Mouse (Mus musculus) frontal cortex, postnatal 36 days (tissue): Measurements from ENCODE around the gene Rbpms2.
"Not testable (repeated sequence)": the region's sequence is repeated elsewhere in the genome, so short reads cannot be mapped to it uniquely, and the experiment has no call there.

Experiments used
- DNase-seq, 2 experiments: peaks; one replicate each; pipeline ENCODE4 v3.0.0; 2022; ENCODE audit warnings: low spot score in 2 of 2

Rbpms2 gene

GRCm38 (mm10) chr9:65619311-65619710, 10.1 kb upstream of the Rbpms2 start:
- DNase-seq: no peak

- DNase-seq: no peak
These were observed 8.3 kb upstream of the Rbpms2 start for GRCm38 (mm10) chr9:65621196-65621595.

- no peak for DNase-seq
These were observed 7.8 kb upstream of the Rbpms2 start for GRCm38 (mm10) chr9:65621666-65622065.

- no peak for DNase-seq
These were observed 6.6 kb upstream of the Rbpms2 start for GRCm38 (mm10) chr9:65622826-65623225.

GRCm38 (mm10) chr9:65624266-65624665, 5.2 kb upstream of the Rbpms2 start:
- no peak for DNase-seq

- DNase-seq: no peak
These were observed 551 bp downstream of the Rbpms2 start for GRCm38 (mm10) chr9:65629767-65630630.

- no peak for DNase-seq
These were observed 1.3 kb downstream of the Rbpms2 start for GRCm38 (mm10) chr9:65630631-65631353.

- DNase-seq: no peak
These were observed 2.0 kb downstream of the Rbpms2 start for GRCm38 (mm10) chr9:65631354-65632021.

- DNase-seq: no peak
These were observed 6.3 kb downstream of the Rbpms2 start for GRCm38 (mm10) chr9:65635766-65636165.

GRCm38 (mm10) chr9:65636926-65637325, 7.5 kb downstream of the Rbpms2 start:
- no peak for DNase-seq

- no peak for DNase-seq
These were observed 9.6 kb downstream of the Rbpms2 start for GRCm38 (mm10) chr9:65639065-65639464.

GRCm38 (mm10) chr9:65640838-65641410, 11.5 kb downstream of the Rbpms2 start:
- DNase-seq: no peak

GRCm38 (mm10) chr9:65641446-65642052, 12.1 kb downstream of the Rbpms2 start:
- no peak for DNase-seq

- no peak for DNase-seq
These were observed 13.1 kb downstream of the Rbpms2 start for GRCm38 (mm10) chr9:65642546-65642945.

GRCm38 (mm10) chr9:65644960-65645359, 15.5 kb downstream of the Rbpms2 start:
- DNase-seq: no peak

- no peak for DNase-seq
These were observed 16.5 kb downstream of the Rbpms2 start for GRCm38 (mm10) chr9:65645984-65646383.

- DNase-seq: no peak
These were observed 17.3 kb downstream of the Rbpms2 start for GRCm38 (mm10) chr9:65646782-65647181.

- no peak for DNase-seq
These were observed 19.3 kb downstream of the Rbpms2 start for GRCm38 (mm10) chr9:65648730-65649129.

- DNase-seq: no peak
These were observed 20.5 kb downstream of the Rbpms2 start for GRCm38 (mm10) chr9:65649997-65650396.

- DNase-seq: not testable (repeated sequence)
These were observed 22.5 kb downstream of the Rbpms2 start for GRCm38 (mm10) chr9:65651957-65652356.

- DNase-seq: no peak
These were observed 24.3 kb downstream of the Rbpms2 start for GRCm38 (mm10) chr9:65653741-65654140.
